Mouse (Mus musculus) lung, postnatal 25 days (tissue): ENCODE measurements around the gene Rptor.

Experiments used
- DNase-seq: peaks from one replicate; pipeline ENCODE4 v3.0.0; 2022; ENCODE audit warnings: low spot score

The Rptor gene

GRCm38 (mm10) chr11:119602763-119603526 lies at the start of gene Rptor:
Rptor (plus strand) TSS chr11:119602905.
- peak; percentile 98 for DNase-seq

- DNase-seq: no peak
These were observed 48.0 kb upstream of the Rptor start for GRCm38 (mm10) chr11:119554706-119555105.

- DNase-seq: no peak
These were observed 47.5 kb upstream of the Rptor start for GRCm38 (mm10) chr11:119555170-119555569.

GRCm38 (mm10) chr11:119557940-119558869 lies 44.5 kb upstream of the Rptor start:
- DNase-seq: no peak

- DNase-seq: no peak
These were observed 43.7 kb upstream of the Rptor start for GRCm38 (mm10) chr11:119558870-119559610.

GRCm38 (mm10) chr11:119562286-119562685 lies 40.4 kb upstream of the Rptor start:
- no peak for DNase-seq

GRCm38 (mm10) chr11:119563166-119563565 lies 39.5 kb upstream of the Rptor start:
- DNase-seq: no peak

GRCm38 (mm10) chr11:119564383-119564782 lies 38.3 kb upstream of the Rptor start:
- DNase-seq: no peak

- no peak for DNase-seq
These were observed 37.7 kb upstream of the Rptor start for GRCm38 (mm10) chr11:119565021-119565420.

- DNase-seq: no peak
These were observed 37.0 kb upstream of the Rptor start for GRCm38 (mm10) chr11:119565684-119566083.

GRCm38 (mm10) chr11:119566188-119566587 lies 36.5 kb upstream of the Rptor start:
- no peak for DNase-seq

GRCm38 (mm10) chr11:119572316-119573010 lies 30.2 kb upstream of the Rptor start:
- DNase-seq: no peak

- DNase-seq: no peak
These were observed 25.9 kb upstream of the Rptor start for GRCm38 (mm10) chr11:119576855-119577254.

GRCm38 (mm10) chr11:119577721-119578120 lies 25.0 kb upstream of the Rptor start:
- no peak for DNase-seq

GRCm38 (mm10) chr11:119586511-119586910 lies 16.2 kb upstream of the Rptor start:
- no peak for DNase-seq

GRCm38 (mm10) chr11:119587112-119587511 lies 15.6 kb upstream of the Rptor start:
- DNase-seq: no peak

- no peak for DNase-seq
These were observed 13.5 kb upstream of the Rptor start for GRCm38 (mm10) chr11:119589242-119589641.

GRCm38 (mm10) chr11:119593966-119594365 lies 8.7 kb upstream of the Rptor start:
- no peak for DNase-seq

- DNase-seq: no peak
These were observed 3.8 kb upstream of the Rptor start for GRCm38 (mm10) chr11:119598856-119599255.

- no peak for DNase-seq
These were observed 2.4 kb upstream of the Rptor start for GRCm38 (mm10) chr11:119600286-119600685.

- no peak for DNase-seq
These were observed 466 bp upstream of the Rptor start for GRCm38 (mm10) chr11:119602177-119602700.
